14 mouse cellular contexts compared by ENCODE assay signal in the genomic region with DNA sequence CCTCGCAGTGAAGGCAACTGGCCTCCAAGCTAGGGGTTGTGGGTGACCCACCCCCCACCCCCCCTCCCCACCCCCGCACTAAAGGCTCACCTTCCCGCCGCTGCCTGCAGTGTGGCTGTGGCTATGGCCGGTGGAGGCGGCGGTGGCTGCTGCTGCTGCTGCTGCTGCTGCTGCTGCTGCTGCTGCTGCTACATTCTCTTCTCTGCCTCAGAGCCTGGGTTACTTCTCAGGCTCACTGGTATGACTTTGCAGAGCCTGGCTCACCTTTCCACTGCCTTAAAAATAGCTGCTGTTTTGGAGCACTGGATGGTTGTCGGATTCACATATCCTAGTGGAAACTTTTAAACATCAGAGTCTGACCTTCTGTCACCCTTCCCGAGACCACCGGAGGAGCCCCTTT. TPM values are rescaled to one million over a fixed set of nuclear protein-coding genes. Genes with fewer than 3 reads are reported as not detected.
DNase-seq lines count a peak whose midpoint lies in the region; ATAC-seq and TF ChIP-seq lines count a peak whose summit lies in the region.
"Had no signal": no experiment of that assay in that cellular context is flagged by ENCODE, and none has a peak within 500 bp of the region (broad histone marks: within the 10 kb centered on the region; RNA-seq: fewer than 3 reads in every experiment).

No protein-coding gene starts in this region.

- intact Hi-C loops in heart, postnatal 36 days (cut with DNase I) = no loop called here

- TF ChIP-seq CTCF in ES-Bruce4 (IDR thresholded peaks at IDR 0.05; ENCODE audit: low read depth, low read length) = no peak

- H3K27me3 ChIP-seq in heart, embryonic 15.5 days = no peaks in the 10 kb centered on the region
- H3K27me3 ChIP-seq in ES-Bruce4 (ENCODE audit: control insufficient read depth, insufficient read depth, low read length, poor library complexity, severe bottlenecking) = no peaks in the 10 kb centered on the region
- no peaks in the 10 kb centered on the region for H3K27me3 ChIP-seq in embryonic facial prominence, embryonic 10.5 days (replicated peaks; ENCODE audit: low read depth, poor library complexity, severe bottlenecking)
- H3K27me3 ChIP-seq in limb, embryonic 13.5 days = no peaks in the 10 kb centered on the region
- H3K27me3 ChIP-seq: kidney, embryonic 15.5 days; liver, embryonic 13.5 days had no signal

- H3K4me2 ChIP-seq in heart, embryonic 15.5 days = 0 out of 2 replicates have a peak overlapping the region, but pooled peaks have one; percentile 24
- peak overlapping the region; percentile 45 for H3K4me2 ChIP-seq in limb, embryonic 13.5 days (replicated peaks)
- H3K4me2 ChIP-seq: kidney, embryonic 15.5 days; liver, embryonic 13.5 days had no signal

- peak overlapping the region; percentile 49 for H3K27ac ChIP-seq in heart, embryonic 15.5 days
- peak overlapping the region; percentile 25; the same call in 1 of the 2 replicates for H3K27ac ChIP-seq in ES-Bruce4 (ENCODE audit: insufficient read depth, low read length)
- peak overlapping the region; percentile 81 for H3K27ac ChIP-seq in embryonic facial prominence, embryonic 10.5 days (replicated peaks)
- 0 out of 2 replicates have a peak overlapping the region, but pooled peaks have one; percentile 1 for H3K27ac ChIP-seq in limb, embryonic 13.5 days
- H3K27ac ChIP-seq: kidney, embryonic 15.5 days; liver, embryonic 13.5 days had no signal

- 13% methylated on average over 10 of the region's 10 CpGs for WGBS in heart, embryonic 15.5 days
- 4% methylated on average over 10 of the region's 10 CpGs for WGBS in embryonic facial prominence, embryonic 10.5 days
- 6% methylated on average over 10 of the region's 10 CpGs for WGBS in limb, embryonic 13.5 days

- H3K4me1 ChIP-seq in heart, embryonic 15.5 days (replicated peaks) = peaks cover 57% of the 10 kb centered on the region
- H3K4me1 ChIP-seq in ES-Bruce4 (ENCODE audit: control insufficient read depth, insufficient read depth, low read length) = peaks cover 6% of the 10 kb centered on the region
- H3K4me1 ChIP-seq in embryonic facial prominence, embryonic 10.5 days = peaks cover 95% of the 10 kb centered on the region
- peaks cover 98% of the 10 kb centered on the region for H3K4me1 ChIP-seq in limb, embryonic 13.5 days

- DNase-seq in heart, postnatal 36 days = no peak
- DNase-seq in embryonic facial prominence, embryonic 10.5 days (ENCODE audit: low spot score) = peak; percentile 62
- DNase-seq in frontal cortex, postnatal 14 days (ENCODE audit: low spot score in 2 of 2) = no peak
- no peak for DNase-seq in kidney, postnatal 25 days
- DNase-seq: cerebellum, postnatal 25 days; heart, adult 18-20 months; liver, embryonic 13.5 days had no signal

- ATAC-seq in heart, embryonic 15.5 days (replicated peaks; ENCODE audit: insufficient number of reproducible peaks, insufficient read depth, low FRiP score, low read depth) = no peak
- no peak for ATAC-seq in limb, embryonic 13.5 days (ENCODE audit: low FRiP score, low read depth)
- ATAC-seq in frontal cortex, adult (ENCODE audit: low TSS enrichment) = no peak
- ATAC-seq: forebrain, embryonic 16.5 days had no signal

- TF ChIP-seq EP300 in ES-Bruce4 (IDR thresholded peaks at IDR 0.05; ENCODE audit: insufficient read depth, low read depth, low read length) = no peak

- H3K36me3 ChIP-seq in heart, embryonic 15.5 days = no peaks in the 10 kb centered on the region
- H3K36me3 ChIP-seq in ES-Bruce4 (ENCODE audit: control insufficient read depth, insufficient read depth, low read length, poor library complexity, severe bottlenecking) = no peaks in the 10 kb centered on the region
- no peaks in the 10 kb centered on the region for H3K36me3 ChIP-seq in embryonic facial prominence, embryonic 10.5 days (replicated peaks)
- no peaks in the 10 kb centered on the region for H3K36me3 ChIP-seq in limb, embryonic 13.5 days
- H3K36me3 ChIP-seq: kidney, embryonic 15.5 days; liver, embryonic 13.5 days had no signal

- 0 out of 2 replicates have a peak overlapping the region, but pooled peaks have one; percentile 27 for H3K9ac ChIP-seq in heart, embryonic 15.5 days
- H3K9ac ChIP-seq in ES-Bruce4 (ENCODE audit: low read depth, poor library complexity, severe bottlenecking) = no peak overlapping the region
- 0 out of 2 replicates have a peak overlapping the region, but pooled peaks have one; percentile 35 for H3K9ac ChIP-seq in limb, embryonic 13.5 days
- H3K9ac ChIP-seq: kidney, embryonic 15.5 days; liver, embryonic 13.5 days had no signal

- no peaks in the 10 kb centered on the region for H3K9me3 ChIP-seq in heart, embryonic 15.5 days (replicated peaks)
- H3K9me3 ChIP-seq in ES-Bruce4 (replicated peaks; ENCODE audit: control insufficient read depth, insufficient read depth, low read length, poor library complexity, severe bottlenecking) = no peaks in the 10 kb centered on the region
- no peaks in the 10 kb centered on the region for H3K9me3 ChIP-seq in embryonic facial prominence, embryonic 10.5 days
- no peaks in the 10 kb centered on the region for H3K9me3 ChIP-seq in limb, embryonic 13.5 days
- H3K9me3 ChIP-seq: kidney, embryonic 15.5 days; liver, embryonic 13.5 days had no signal

- no peak overlapping the region for H3K4me3 ChIP-seq in heart, embryonic 15.5 days
- no peak overlapping the region for H3K4me3 ChIP-seq in ES-Bruce4 (ENCODE audit: low read depth, low read length)
- peak overlapping the region; percentile 39 for H3K4me3 ChIP-seq in embryonic facial prominence, embryonic 10.5 days
- peak overlapping the region; percentile 8; the same call in 1 of the 2 replicates for H3K4me3 ChIP-seq in limb, embryonic 13.5 days
- H3K4me3 ChIP-seq: kidney, embryonic 15.5 days; liver, embryonic 13.5 days had no signal

- no peak for TF ChIP-seq POLR2A in ES-Bruce4 (IDR thresholded peaks at IDR 0.05; ENCODE audit: insufficient read depth, low read length)

RNA-seq across cellular contexts. Expression of a gene that starts 11.0 kb away (rescaled TPM):
- polyA plus RNA-seq in heart, embryonic 15.5 days (2015; fragmentation: Nextera tagmentation; extraction: Ambion mirVana) = 38.0 and 45.0 TPM in 2 replicates
- 10 to 100 TPM in 1 of 2 experiments, 1 to 10 TPM in 1; 9.9 to 13.2 TPM for total RNA-seq in heart, postnatal 36 days (2021)
- 29.1 and 30.5 TPM in 2 replicates for polyA plus RNA-seq in ES-Bruce4 (2011; ENCODE audit: insufficient read depth, insufficient read length, low read depth, missing spikeins)
- polyA plus RNA-seq in embryonic facial prominence, embryonic 10.5 days (2016; fragmentation: Nextera tagmentation; extraction: Ambion mirVana) = 52.1 and 59.2 TPM in 2 replicates
- 93.6 and 96.5 TPM in 2 replicates for polyA plus RNA-seq in limb, embryonic 13.5 days (2015; fragmentation: Nextera tagmentation; extraction: Ambion mirVana)
- total RNA-seq: MEL had no signal

Comparison
In these comparisons a context has a peak if more than half of its experiments do, and no peak if none do; other contexts are left out.
1. H3K27ac ChIP-seq: peak in every context shown above with its lines; median percentile 81 in embryonic facial prominence, embryonic 10.5 days; 49 in heart, embryonic 15.5 days; 25 in ES-Bruce4; 1 in limb, embryonic 13.5 days.
2. H3K4me3 ChIP-seq: peak in embryonic facial prominence, embryonic 10.5 days (single experiment) and limb, embryonic 13.5 days (single experiment); none in heart, embryonic 15.5 days (single experiment) and ES-Bruce4 (single experiment).